ENCODE assay signal across 32 mouse cellular contexts in the genomic region with DNA sequence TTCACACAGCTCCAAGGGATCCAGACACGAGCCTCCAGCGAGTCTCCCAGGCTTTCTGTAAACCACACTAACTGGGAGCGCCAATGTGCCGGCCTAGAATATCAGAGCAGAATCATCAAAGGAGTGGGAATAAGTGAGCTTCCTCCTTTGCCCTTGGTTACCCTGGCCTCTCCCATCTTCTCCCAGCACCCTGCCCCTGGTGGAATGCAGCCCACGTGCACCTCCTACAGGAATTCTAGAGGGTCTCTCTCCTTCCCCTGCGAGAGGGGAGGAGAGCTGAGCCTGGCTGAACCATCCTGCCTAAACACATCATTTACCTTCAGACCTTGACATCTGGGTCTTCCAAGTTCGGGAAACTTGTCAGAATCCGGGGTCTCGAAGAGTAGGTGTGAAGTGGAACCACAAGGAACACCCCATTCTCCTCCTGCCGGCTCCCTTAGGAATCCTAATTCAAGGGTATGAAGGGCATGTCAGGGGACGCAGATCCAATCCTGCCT. TPM values are rescaled to one million over a fixed set of nuclear protein-coding genes. Genes with fewer than 3 reads are reported as not detected.
DNase-seq lines count a peak whose midpoint lies in the region; ATAC-seq and TF ChIP-seq lines count a peak whose summit lies in the region.
"Had no signal": no experiment of that assay in that cellular context is flagged by ENCODE, and none has a peak within 500 bp of the region (broad histone marks: within the 10 kb centered on the region; RNA-seq: fewer than 3 reads in every experiment).

A gene (minus strand): TSS at position 447 of the 497 bp plus-strand sequence.

- H3K4me2 ChIP-seq in heart, embryonic 12.5 days: no peak within 1 kb of the TSS
- H3K4me2 ChIP-seq in lung, embryonic 15.5 days: peak within 1 kb of the TSS; percentile 36; the same call in 1 of the 2 replicates
- H3K4me2 ChIP-seq: forebrain, embryonic 15.5 days; heart, embryonic 13.5 days; hindbrain, embryonic 14.5 days; neural tube, embryonic 15.5 days had no signal

- peaks cover 63% of the 10 kb centered on the region for H3K27me3 ChIP-seq in heart, embryonic 10.5 days (ENCODE audit: insufficient read depth, poor library complexity, severe bottlenecking)
- peaks cover 54% of the 10 kb centered on the region for H3K27me3 ChIP-seq in heart, embryonic 12.5 days (replicated peaks)
- H3K27me3 ChIP-seq in lung, embryonic 15.5 days: peaks cover 5% of the 10 kb centered on the region
- peaks cover 68% of the 10 kb centered on the region for H3K27me3 ChIP-seq in E14TG2a.4 (ENCODE audit: insufficient read depth, low read length)

- WGBS in heart, embryonic 10.5 days: 29% methylated on average over 11 of the region's 11 CpGs
- WGBS in heart, embryonic 12.5 days: 32% methylated on average over 11 of the region's 11 CpGs
- WGBS in lung, embryonic 15.5 days: 30% methylated on average over 11 of the region's 11 CpGs
- WGBS in lung, adult 2 months: 42% methylated on average over 11 of the region's 11 CpGs

- no peak within 1 kb of the TSS for H3K9ac ChIP-seq in heart, embryonic 12.5 days
- no peak within 1 kb of the TSS for H3K9ac ChIP-seq in lung, embryonic 15.5 days
- H3K9ac ChIP-seq: forebrain, embryonic 15.5 days; heart, embryonic 13.5 days; hindbrain, embryonic 14.5 days; neural tube, embryonic 15.5 days had no signal

- H3K36me3 ChIP-seq in heart, embryonic 10.5 days: no peaks in the 10 kb centered on the region
- no peaks in the 10 kb centered on the region for H3K36me3 ChIP-seq in heart, embryonic 12.5 days
- H3K36me3 ChIP-seq in lung, embryonic 15.5 days: no peaks in the 10 kb centered on the region
- H3K36me3 ChIP-seq in E14TG2a.4 (ENCODE audit: insufficient read depth, low read length): no peaks in the 10 kb centered on the region
- H3K36me3 ChIP-seq: forebrain, embryonic 15.5 days; heart, embryonic 13.5 days; midbrain, embryonic 10.5 days; neural tube, embryonic 15.5 days had no signal

- no peak for TF ChIP-seq POLR2A in lung, adult 2 months (IDR thresholded peaks at IDR 0.05; ENCODE audit: borderline replicate concordance, extremely low read depth, low read depth, low read length)

- TF ChIP-seq CTCF in lung, adult 2 months (IDR thresholded peaks at IDR 0.05; ENCODE audit: insufficient read depth, low read length): no peak
- TF ChIP-seq CTCF in E14TG2a.4 (conservative IDR thresholded peaks at IDR 0.05; ENCODE audit: low read length): peak; percentile 9; the same call in 1 of the 2 replicates

- no peaks in the 10 kb centered on the region for H3K9me3 ChIP-seq in heart, embryonic 10.5 days
- H3K9me3 ChIP-seq in heart, embryonic 12.5 days (replicated peaks): no peaks in the 10 kb centered on the region
- no peaks in the 10 kb centered on the region for H3K9me3 ChIP-seq in lung, embryonic 15.5 days
- no peaks in the 10 kb centered on the region for H3K9me3 ChIP-seq in E14TG2a.4 (ENCODE audit: low read length)
- H3K9me3 ChIP-seq: forebrain, embryonic 15.5 days; heart, embryonic 13.5 days; midbrain, embryonic 10.5 days; neural tube, embryonic 15.5 days had no signal

- H3K4me1 ChIP-seq in heart, embryonic 10.5 days: peaks cover 19% of the 10 kb centered on the region
- H3K4me1 ChIP-seq in heart, embryonic 12.5 days (replicated peaks): peaks cover 7% of the 10 kb centered on the region; the same call in 1 of the 2 replicates
- peaks cover 1% of the 10 kb centered on the region; the same call in 1 of the 2 replicates for H3K4me1 ChIP-seq in lung, embryonic 15.5 days
- H3K4me1 ChIP-seq in lung, adult 2 months (ENCODE audit: control insufficient read depth, insufficient read depth, low read length): no peaks in the 10 kb centered on the region
- H3K4me1 ChIP-seq in E14TG2a.4 (replicated peaks; ENCODE audit: low read depth, low read length): peaks cover 30% of the 10 kb centered on the region
- H3K4me1 ChIP-seq: forebrain, embryonic 15.5 days; neural tube, embryonic 15.5 days had no signal

- DNase-seq in heart, embryonic 10.5 days (ENCODE audit: low spot score): no peak
- DNase-seq in lung, adult 2 months: no peak
- DNase-seq in spleen, postnatal 4 days (ENCODE audit: low spot score in 2 of 2): no peak
- DNase-seq: adrenal gland, adult 2 months; adrenal gland, postnatal 36 days; cerebellum, adult 8-10 months; cerebellum, postnatal 25 days; gastrocnemius, adult 2 months; gastrocnemius, postnatal 36 days; heart, adult 18-20 months; heart, postnatal 10 days; kidney, adult 9 months; kidney, postnatal 14 days; liver; right cerebral cortex, postnatal 25 days; thymus, adult 18-20 months; thymus, postnatal 25 days had no signal

- H3K27ac ChIP-seq in heart, embryonic 10.5 days: 0 out of 2 replicates have a peak within 1 kb of the TSS, but pooled peaks have one; percentile 19
- no peak within 1 kb of the TSS for H3K27ac ChIP-seq in heart, embryonic 12.5 days (ENCODE audit: poor library complexity, severe bottlenecking)
- peak within 1 kb of the TSS; percentile 71 for H3K27ac ChIP-seq in lung, embryonic 15.5 days
- H3K27ac ChIP-seq: forebrain, embryonic 15.5 days; gastrocnemius, adult 2 months; heart, embryonic 13.5 days; hindbrain, embryonic 14.5 days; midbrain, embryonic 10.5 days; neural tube, embryonic 15.5 days; stomach, postnatal 0 days had no signal

- H3K4me3 ChIP-seq in heart, embryonic 10.5 days: no peak within 1 kb of the TSS
- no peak within 1 kb of the TSS for H3K4me3 ChIP-seq in heart, embryonic 12.5 days
- H3K4me3 ChIP-seq in lung, embryonic 15.5 days: no peak within 1 kb of the TSS
- H3K4me3 ChIP-seq in lung, adult 2 months (replicated peaks; ENCODE audit: extremely low read depth, low read depth, low read length): no peak within 1 kb of the TSS
- H3K4me3 ChIP-seq in E14TG2a.4 (replicated peaks; ENCODE audit: low read length): no peak within 1 kb of the TSS
- H3K4me3 ChIP-seq: forebrain, embryonic 15.5 days; gastrocnemius, adult 2 months; heart, embryonic 13.5 days; midbrain, embryonic 10.5 days; neural tube, embryonic 15.5 days had no signal

- ATAC-seq in heart, embryonic 12.5 days (ENCODE audit: insufficient number of reproducible peaks, low FRiP score): no peak
- ATAC-seq in lung, embryonic 15.5 days (ENCODE audit: borderline replicate concordance, extremely low read depth, low FRiP score, low TSS enrichment): no peak
- ATAC-seq in erythroblast, adult 5-6 weeks (replicated peaks; ENCODE audit: low FRiP score, poor library complexity, severe bottlenecking): 0 out of 2 replicates have a peak, but pooled peaks have one; percentile 22
- ATAC-seq: activated CD4-positive, CD25-positive, alpha-beta regulatory T cell, adult 4 months; forebrain, embryonic 15.5 days; intestine, postnatal 0 days had no signal

RNA-seq across cellular contexts. Expression of the gene that starts here (rescaled TPM):
- polyA plus RNA-seq in heart, embryonic 10.5 days (2016; fragmentation: Nextera tagmentation; extraction: Ambion mirVana): 0.08 and 0.09 TPM in 2 replicates
- polyA plus RNA-seq in heart, embryonic 12.5 days (2016; fragmentation: Nextera tagmentation; extraction: Ambion mirVana): 0.05 TPM in 2 replicates
- 0.06 and 0.07 TPM in 2 replicates for polyA plus RNA-seq in lung, embryonic 15.5 days (2015; fragmentation: Nextera tagmentation; extraction: Ambion mirVana)
- 0.05 TPM in 1 of 2 replicates, not detected in the other for polyA plus RNA-seq in lung, adult 2 months (2012; rRNA removed)
- not detected in 2 replicates for total RNA-seq in erythroblast, adult 5-6 weeks (2015; ENCODE audit: low replicate concordance)
- total RNA-seq in erythroblast, adult 5-6 weeks (2017; ENCODE audit: low replicate concordance): 0.68 and 0.70 TPM in 2 replicates
- total RNA-seq: adrenal gland, adult 2 months; adrenal gland, postnatal 36 days; gastrocnemius, adult 2 months; hematopoietic stem cell, adult 5-6 weeks; megakaryocyte progenitor cell, adult 5-6 weeks had no signal
- polyA plus RNA-seq: adrenal gland, adult 2 months; embryonic facial prominence, embryonic 11.5 days had no signal

Comparison
In these comparisons a context has a peak if more than half of its experiments do, and no peak if none do; other contexts are left out.
1. Peak in ATAC-seq in erythroblast, adult 5-6 weeks; RNA of the gene not detected or under 1 TPM.